Mouse (Mus musculus) cerebellum, adult 2 months (tissue): ENCODE measurements at regions not wholly inside any gene's neighbourhood (a gene's known extent, or its start where the extent isn't known, plus 50 kb on each side); places are given as distances from the start of the nearest gene placed in this dataset.

ENCODE experiments used
- CTCF ChIP-seq: fragments of 200-500 bp; IDR thresholded peaks from 2 replicates; pipeline ENCODE4 v1.5.1; 2011; ENCODE audit warnings: low read depth, mild to moderate bottlenecking, control low read depth, low read length, moderate library complexity, borderline replicate concordance; ENCODE audit not compliant: insufficient read depth
- POLR2A ChIP-seq: fragments of 200-500 bp; IDR thresholded peaks from 2 replicates; pipeline ENCODE4 v1.6.1; 2011; ENCODE audit warnings: low read length, control low read depth, borderline replicate concordance; ENCODE audit not compliant: insufficient read depth

DNA sequence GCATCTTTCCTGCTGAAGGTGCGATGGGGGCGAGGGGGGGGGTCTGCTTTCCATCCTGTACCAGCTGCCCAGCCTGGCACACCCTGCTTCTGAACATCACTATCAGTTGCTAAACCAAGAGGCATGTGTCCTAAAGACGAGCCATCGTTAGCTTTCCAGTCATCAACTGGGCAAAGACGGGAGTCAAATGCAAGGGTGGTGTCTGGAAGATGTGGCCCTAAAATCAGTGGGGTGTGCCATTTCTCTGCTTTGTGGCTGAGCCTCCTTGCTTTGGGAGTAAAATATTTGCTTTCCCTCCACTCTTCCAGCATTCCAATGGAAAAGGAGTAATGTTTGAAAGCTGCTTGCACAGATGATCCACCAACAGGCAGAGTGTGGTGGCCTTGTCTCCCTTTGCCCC, 246.0 kb upstream of the Irx1 start:
- no peak for TF ChIP-seq CTCF
- TF ChIP-seq POLR2A = no peak
